In genomic region chr1:36441101-36441500, GRCm38 (mm10) we compare ENCODE assay signal across 10 mouse cellular contexts. TPM values are rescaled to one million over a fixed set of nuclear protein-coding genes. Genes with fewer than 3 reads are reported as not detected.
DNase-seq lines count a peak whose midpoint lies in the region; ATAC-seq and TF ChIP-seq lines count a peak whose summit lies in the region.
"Had no signal": no experiment of that assay in that cellular context is flagged by ENCODE, and none has a peak within 500 bp of the region (broad histone marks: within the 10 kb centered on the region; RNA-seq: fewer than 3 reads in every experiment).

No protein-coding gene starts in this region.

- no peak overlapping the region for H3K4me3 ChIP-seq in left cerebral cortex, adult 2 months
- H3K4me3 ChIP-seq in intestine, postnatal 0 days (ENCODE audit: low read depth, low read length), result no peak overlapping the region
- H3K4me3 ChIP-seq: heart, embryonic 15.5 days; neural tube, embryonic 12.5 days had no signal

- ATAC-seq in frontal cortex, adult (ENCODE audit: low TSS enrichment), result peak; percentile 72
- no peak for ATAC-seq in intestine, postnatal 0 days

- no peak overlapping the region for H3K9ac ChIP-seq in intestine, postnatal 0 days (ENCODE audit: low read depth, low read length)
- H3K9ac ChIP-seq: heart, embryonic 15.5 days; neural tube, embryonic 12.5 days had no signal

- H3K9me3 ChIP-seq in intestine, postnatal 0 days (ENCODE audit: control insufficient read depth), result no peaks in the 10 kb centered on the region
- H3K9me3 ChIP-seq: heart, embryonic 15.5 days; neural tube, embryonic 12.5 days had no signal

- no peaks in the 10 kb centered on the region for H3K4me1 ChIP-seq in intestine, postnatal 0 days (replicated peaks; ENCODE audit: control insufficient read depth, insufficient read depth, low read length)

- WGBS in intestine, postnatal 0 days, result 75% methylated on average over 4 of the region's 4 CpGs

- no peak overlapping the region for H3K4me2 ChIP-seq in intestine, postnatal 0 days (replicated peaks; ENCODE audit: low read depth)
- H3K4me2 ChIP-seq: heart, embryonic 15.5 days; neural tube, embryonic 12.5 days had no signal

- no peak for TF ChIP-seq CTCF in left cerebral cortex, adult 2 months (IDR thresholded peaks at IDR 0.05)
- TF ChIP-seq CTCF in intestine, postnatal 0 days (IDR thresholded peaks at IDR 0.05; ENCODE audit: low read depth), result no peak

- DNase-seq in frontal cortex, postnatal 25 days (ENCODE audit: low spot score in 2 of 2), result no peak
- peak; percentile 17 for DNase-seq in adrenal gland, adult 8-10 months
- DNase-seq in frontal cortex, adult 2 months (ENCODE audit: extremely low spot score in 1 of 2, low spot score in 1 of 2), result peak; percentile 72 to 83
- DNase-seq in left cerebral cortex, adult 2 months (ENCODE audit: extremely low spot score in 1 of 2, low spot score in 2 of 2), result peak; percentile 22 to 54
- DNase-seq in retina, embryonic 14.5 days (ENCODE audit: low spot score), result no peak
- DNase-seq in urinary bladder, postnatal 25 days (ENCODE audit: low spot score), result no peak

- intact Hi-C loops in left cerebral cortex, adult 2 months (cut with DNase I), result no loop called here

- no peak overlapping the region for H3K27ac ChIP-seq in left cerebral cortex, adult 2 months
- no peak overlapping the region for H3K27ac ChIP-seq in intestine, postnatal 0 days (ENCODE audit: low read depth, low read length)
- H3K27ac ChIP-seq: heart, embryonic 15.5 days; neural tube, embryonic 12.5 days had no signal

- peaks cover 32% of the 10 kb centered on the region for H3K36me3 ChIP-seq in intestine, postnatal 0 days (ENCODE audit: control insufficient read depth, insufficient read depth)

- H3K27me3 ChIP-seq in intestine, postnatal 0 days (replicated peaks; ENCODE audit: control insufficient read depth, insufficient read depth, low read length), result no peaks in the 10 kb centered on the region
- H3K27me3 ChIP-seq: heart, embryonic 15.5 days; neural tube, embryonic 12.5 days had no signal

RNA-seq across cellular contexts. Expression of gene Lman2l, which starts 4.0 kb away (rescaled TPM):
- total RNA-seq in adrenal gland, adult 8-10 months (2022), result 10 to 100 TPM; 43.0 to 59.8 (median 46.6) TPM
- polyA plus RNA-seq in frontal cortex, adult 2 months (2012; rRNA removed), result 39.1 and 39.6 TPM in 2 replicates
- 10 to 100 TPM; 43.5 to 51.0 TPM for total RNA-seq in left cerebral cortex, adult 2 months (2021)
- polyA plus RNA-seq in intestine, postnatal 0 days (2015; fragmentation: Nextera tagmentation; extraction: Ambion mirVana), result 10.5 and 11.2 TPM in 2 replicates

RNA-seq across cellular contexts. Expression of gene Cnnm4, which starts 30.3 kb away (rescaled TPM):
- 1 to 10 TPM; 4.1 to 6.2 (median 5.1) TPM for total RNA-seq in adrenal gland, adult 8-10 months (2022)
- 7.9 and 8.6 TPM in 2 replicates for polyA plus RNA-seq in frontal cortex, adult 2 months (2012; rRNA removed)
- total RNA-seq in left cerebral cortex, adult 2 months (2021), result 10 to 100 TPM; 13.2 to 13.8 TPM
- 17.4 and 18.4 TPM in 2 replicates for polyA plus RNA-seq in intestine, postnatal 0 days (2015; fragmentation: Nextera tagmentation; extraction: Ambion mirVana)

Comparison
In these comparisons a context has a peak if more than half of its experiments do, and no peak if none do; other contexts are left out.
1. DNase-seq: peak in adrenal gland, adult 8-10 months (single experiment), frontal cortex, adult 2 months (2 of 2) and left cerebral cortex, adult 2 months (2 of 2); none in frontal cortex, postnatal 25 days (0 of 2), retina, embryonic 14.5 days (single experiment) and urinary bladder, postnatal 25 days (single experiment).